Mouse (Mus musculus): ENCODE results near the gene Tlr6.

Tlr6 gene

GRCm38 (mm10) chr5:64959843-64960230 is at the start of gene Tlr6:
Gene Tlr6 (minus strand): TSS chr5:64960097.
- no peak for DNase-seq (ENCODE audit: low read depth, low spot score)

- DNase-seq (ENCODE audit: low read depth, low spot score): peak; percentile 60
Observed at GRCm38 (mm10) chr5:65006011-65006491, 46.2 kb upstream of the Tlr6 start.

- no peak for DNase-seq (ENCODE audit: low read depth, low spot score)
Observed at GRCm38 (mm10) chr5:65005251-65005650, 45.4 kb upstream of the Tlr6 start.

GRCm38 (mm10) chr5:65003946-65004535 is 44.1 kb upstream of the Tlr6 start:
- DNase-seq (ENCODE audit: low read depth, low spot score): no peak

GRCm38 (mm10) chr5:65002940-65003824 is 43.3 kb upstream of the Tlr6 start:
- DNase-seq (ENCODE audit: low read depth, low spot score): peak; percentile 65

GRCm38 (mm10) chr5:64995408-64995807 is 35.5 kb upstream of the Tlr6 start:
- no peak for DNase-seq (ENCODE audit: low read depth, low spot score)

- peak; percentile 82 for DNase-seq (ENCODE audit: low read depth, low spot score)
Observed at GRCm38 (mm10) chr5:64992540-64992939, 32.6 kb upstream of the Tlr6 start.

GRCm38 (mm10) chr5:64989940-64990339 is 30.0 kb upstream of the Tlr6 start:
- DNase-seq (ENCODE audit: low read depth, low spot score): no peak

- no peak for DNase-seq (ENCODE audit: low read depth, low spot score)
Observed at GRCm38 (mm10) chr5:64985971-64986370, 26.1 kb upstream of the Tlr6 start.

GRCm38 (mm10) chr5:64977128-64977527 is 17.2 kb upstream of the Tlr6 start:
- DNase-seq (ENCODE audit: low read depth, low spot score): peak; percentile 31

- DNase-seq (ENCODE audit: low read depth, low spot score): no peak
Observed at GRCm38 (mm10) chr5:64975121-64975520, 15.2 kb upstream of the Tlr6 start.

GRCm38 (mm10) chr5:64969861-64970771 is 10.2 kb upstream of the Tlr6 start, which contains the start of gene Fam114a1:
Gene Fam114a1 (plus strand): TSS chr5:64970071.
- DNase-seq (ENCODE audit: low read depth, low spot score): peak; percentile 19

- DNase-seq (ENCODE audit: low read depth, low spot score): no peak
Observed at GRCm38 (mm10) chr5:64968961-64969860, 9.3 kb upstream of the Tlr6 start.

- no peak for DNase-seq (ENCODE audit: low read depth, low spot score)
Observed at GRCm38 (mm10) chr5:64963735-64964134, 3.8 kb upstream of the Tlr6 start.

- no peak for DNase-seq (ENCODE audit: low read depth, low spot score)
Observed at GRCm38 (mm10) chr5:64963271-64963670, 3.4 kb upstream of the Tlr6 start.

GRCm38 (mm10) chr5:64960857-64961391 is 1.0 kb upstream of the Tlr6 start:
- no peak for DNase-seq (ENCODE audit: low read depth, low spot score)

GRCm38 (mm10) chr5:64958991-64959842 is 680 bp downstream of the Tlr6 start:
- DNase-seq (ENCODE audit: low read depth, low spot score): no peak

GRCm38 (mm10) chr5:64954931-64955330 is 5.0 kb downstream of the Tlr6 start:
- DNase-seq (ENCODE audit: low read depth, low spot score): no peak

GRCm38 (mm10) chr5:64951486-64951885 is 8.4 kb downstream of the Tlr6 start:
- peak; percentile 70 for DNase-seq (ENCODE audit: low read depth, low spot score)

Measured in brain, adult 2 months (tissue).